Mouse (Mus musculus) thymus, postnatal 10 days (tissue): ENCODE results near the gene Inpp5a.

Source experiments
- DNase-seq, 2 experiments: peaks; one replicate each; pipeline ENCODE4 v3.0.0; 2021; ENCODE audit warnings: low spot score in 2 of 2

Inpp5a gene

DNA sequence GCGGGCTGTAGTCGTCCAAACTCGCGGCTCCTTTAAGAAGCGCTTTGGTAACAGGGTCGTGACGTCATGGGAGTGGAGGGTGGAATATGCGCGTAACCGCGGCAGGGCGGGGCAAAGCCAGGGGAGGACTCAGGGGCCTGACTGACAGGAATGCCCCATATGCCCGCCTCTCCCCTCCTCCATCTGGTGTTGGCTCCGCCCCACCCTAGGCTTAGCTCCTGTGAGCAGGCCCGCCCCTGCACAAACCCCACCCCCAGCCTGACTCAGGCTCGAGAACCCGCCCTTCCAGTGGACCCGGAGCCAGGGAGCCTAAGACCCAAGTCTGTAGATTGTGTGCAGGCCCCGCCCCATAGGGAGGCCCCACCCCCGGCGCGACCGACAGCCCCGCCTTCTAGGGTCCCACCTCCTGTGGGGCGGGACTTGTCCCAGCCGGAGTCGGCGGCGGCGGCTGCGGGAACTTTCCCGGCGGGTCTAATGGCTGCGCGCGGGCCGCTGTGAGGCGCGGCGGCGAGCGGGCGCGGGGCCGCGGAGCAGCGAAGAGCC, at the start of gene Inpp5a:
Gene Inpp5a (plus strand): TSS at position 440 of the 543 bp plus-strand sequence.
- DNase-seq = peak; percentile 98 to 99

DNA sequence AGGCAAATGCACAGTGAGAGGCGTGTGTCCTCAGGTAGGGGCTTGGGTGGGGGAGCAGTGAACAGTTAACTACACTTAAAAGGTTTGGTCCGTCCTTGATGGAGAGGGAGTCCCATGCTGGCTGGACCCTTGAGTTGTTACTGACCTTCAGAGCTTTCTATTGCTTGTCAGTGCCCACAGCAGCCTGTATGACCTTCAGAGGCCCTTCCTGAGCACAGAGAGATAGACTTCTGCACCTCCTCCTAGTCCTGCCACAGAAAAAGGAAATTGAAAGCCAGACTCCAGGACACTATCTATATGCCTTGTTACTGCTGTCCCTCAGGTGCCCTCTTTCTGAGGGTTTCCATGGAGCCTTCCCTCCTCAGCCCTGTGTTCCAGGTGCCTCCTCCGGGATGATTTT, 49.7 kb upstream of the Inpp5a start:
- no peak for DNase-seq

DNA sequence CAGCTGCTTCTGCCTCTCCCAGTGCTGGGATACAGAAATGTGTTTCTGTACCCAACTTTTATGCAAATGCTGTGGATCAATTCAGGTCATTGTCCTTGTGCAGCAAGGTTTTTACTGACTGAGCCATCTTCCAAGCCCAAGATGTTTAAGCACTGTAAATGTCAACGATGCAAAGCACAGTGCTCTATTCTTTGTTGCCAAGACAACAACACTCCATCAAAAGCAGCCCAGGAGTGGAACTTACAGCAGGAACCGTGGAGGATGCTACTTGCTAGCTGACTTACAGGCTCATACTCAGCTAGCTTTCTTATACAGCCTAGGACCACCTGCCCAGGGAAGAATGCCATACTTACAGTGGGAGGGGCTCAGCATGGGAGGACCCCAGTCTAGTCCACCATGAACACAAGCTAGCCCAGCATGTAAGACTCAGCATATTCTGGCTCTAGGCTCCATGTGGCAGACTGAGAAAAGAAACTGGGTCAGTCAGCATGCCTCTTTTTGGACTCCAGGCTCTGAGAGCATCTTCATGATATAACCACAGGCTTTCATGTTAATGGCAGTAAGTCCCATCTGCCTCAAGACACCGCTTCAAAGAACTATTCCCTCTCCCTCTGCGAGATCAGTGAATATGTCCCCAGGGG, 47.8 kb upstream of the Inpp5a start:
- no peak for DNase-seq

GRCm38 (mm10) chr7:139342809-139343208, 46.1 kb upstream of the Inpp5a start:
- DNase-seq = no peak

DNA sequence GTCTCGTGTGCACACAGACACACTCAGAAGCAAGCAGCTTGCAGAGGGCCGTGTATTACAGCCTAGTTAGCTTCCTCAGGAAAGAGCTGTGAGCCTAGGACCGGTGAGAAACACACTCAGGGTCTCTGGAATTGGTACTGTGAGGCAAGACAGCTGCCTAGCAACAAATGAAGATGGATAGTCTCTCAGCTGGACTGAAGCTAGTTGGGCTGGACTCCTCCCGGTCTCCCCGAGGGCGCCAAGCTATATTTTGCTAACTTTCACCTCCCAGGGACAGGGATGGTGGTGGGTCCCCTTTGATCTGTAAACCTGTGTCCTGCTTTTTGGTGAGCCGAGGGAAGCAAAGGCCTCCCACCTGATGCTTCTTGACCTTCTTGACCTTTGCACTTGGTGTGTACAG, 41.9 kb upstream of the Inpp5a start:
- DNase-seq = no peak

GRCm38 (mm10) chr7:139350606-139351005, 38.3 kb upstream of the Inpp5a start:
- DNase-seq = no peak

DNA sequence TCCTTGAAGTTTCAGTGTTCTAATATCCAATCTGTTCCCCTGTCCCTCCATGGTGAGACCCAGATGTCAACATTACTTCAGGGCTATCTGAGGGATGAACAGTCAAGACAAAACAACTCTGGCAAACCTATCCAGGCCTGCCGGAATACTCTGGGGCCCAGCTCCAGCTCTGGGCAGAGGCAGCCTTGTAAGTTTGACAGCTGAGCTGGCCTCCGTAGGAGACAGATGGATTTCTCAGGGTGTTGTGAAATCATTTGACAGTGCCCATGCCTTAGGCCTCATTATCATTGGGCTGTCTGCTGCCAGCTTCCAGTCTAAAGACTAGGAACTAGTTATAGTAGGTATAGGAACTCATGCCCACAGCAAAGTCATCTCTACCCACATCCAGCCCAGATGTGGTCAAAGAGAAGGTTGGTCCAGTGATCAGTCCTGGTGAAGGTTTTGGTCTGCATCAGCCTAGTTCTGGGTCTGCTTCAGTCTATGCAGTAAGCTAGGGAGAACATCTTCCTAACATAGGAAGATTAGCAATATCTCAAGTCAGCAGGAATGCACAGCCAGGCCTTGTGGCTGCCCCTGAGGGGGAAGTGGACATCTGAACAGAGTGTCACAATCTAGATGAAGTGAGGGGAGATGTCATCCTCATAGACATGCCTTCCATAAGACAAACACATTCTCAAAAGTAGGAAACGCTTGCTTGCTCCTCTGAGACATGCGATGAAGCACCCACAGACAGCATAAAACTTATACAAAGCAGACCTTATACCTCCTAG, 34.4 kb upstream of the Inpp5a start:
- DNase-seq = no peak

- no peak for DNase-seq
Measured at GRCm38 (mm10) chr7:139357043-139357442, 31.9 kb upstream of the Inpp5a start.

- DNase-seq = no peak
Measured at GRCm38 (mm10) chr7:139359906-139360305, 29.0 kb upstream of the Inpp5a start.

- DNase-seq = no peak
Measured at GRCm38 (mm10) chr7:139360890-139361559, 27.9 kb upstream of the Inpp5a start.

- no peak for DNase-seq
Measured at GRCm38 (mm10) chr7:139361799-139362198, 27.1 kb upstream of the Inpp5a start.

DNA sequence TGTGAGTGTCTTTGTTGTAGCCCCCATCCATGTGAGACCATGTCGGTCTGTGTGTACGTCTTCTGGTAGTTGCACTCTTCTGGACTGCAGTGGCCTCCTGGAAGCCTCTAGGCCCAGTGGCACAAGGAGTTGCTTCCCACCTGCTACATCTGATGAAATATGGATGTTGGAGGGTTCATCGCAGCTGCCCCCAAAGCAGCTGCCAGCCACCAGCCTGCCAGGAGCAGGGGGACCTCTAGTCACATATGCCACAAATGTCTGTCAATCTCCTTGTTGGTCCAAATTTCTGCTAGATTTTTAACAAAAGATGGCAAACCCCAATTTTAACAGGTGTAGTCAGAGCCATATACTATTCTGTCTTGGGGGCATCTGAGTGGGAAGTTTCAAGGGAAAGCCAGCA, 26.4 kb upstream of the Inpp5a start:
- DNase-seq = no peak

GRCm38 (mm10) chr7:139363281-139364004, 25.5 kb upstream of the Inpp5a start:
- DNase-seq = no peak

DNA sequence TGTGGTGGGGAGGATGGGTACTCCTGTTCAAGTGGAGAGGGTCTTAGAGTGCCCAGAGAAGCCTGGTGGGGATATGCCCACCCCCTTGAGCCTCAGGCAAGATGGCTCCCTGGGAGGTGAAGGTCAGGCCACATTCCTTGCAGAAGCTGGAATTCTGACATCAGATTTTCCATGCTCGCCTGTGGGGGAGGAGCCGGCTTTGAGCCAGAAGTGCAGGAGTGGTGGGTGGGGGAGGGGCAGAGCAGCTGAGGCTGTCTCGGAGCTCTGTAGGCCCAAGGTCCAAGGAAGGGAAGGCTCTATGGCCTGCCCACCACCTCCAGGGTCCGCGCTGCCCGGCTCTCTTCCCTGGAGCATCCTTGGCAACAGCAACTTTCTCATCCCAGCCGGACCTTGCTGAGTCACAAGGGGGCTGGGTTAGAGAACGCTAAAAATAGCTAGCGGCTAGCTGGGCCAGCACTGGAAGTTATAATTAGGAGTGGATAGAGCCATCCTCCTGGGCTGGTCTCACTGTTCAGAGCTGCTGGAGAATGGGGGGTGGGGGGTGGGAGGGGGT, 24.8 kb upstream of the Inpp5a start:
- DNase-seq = no peak

DNA sequence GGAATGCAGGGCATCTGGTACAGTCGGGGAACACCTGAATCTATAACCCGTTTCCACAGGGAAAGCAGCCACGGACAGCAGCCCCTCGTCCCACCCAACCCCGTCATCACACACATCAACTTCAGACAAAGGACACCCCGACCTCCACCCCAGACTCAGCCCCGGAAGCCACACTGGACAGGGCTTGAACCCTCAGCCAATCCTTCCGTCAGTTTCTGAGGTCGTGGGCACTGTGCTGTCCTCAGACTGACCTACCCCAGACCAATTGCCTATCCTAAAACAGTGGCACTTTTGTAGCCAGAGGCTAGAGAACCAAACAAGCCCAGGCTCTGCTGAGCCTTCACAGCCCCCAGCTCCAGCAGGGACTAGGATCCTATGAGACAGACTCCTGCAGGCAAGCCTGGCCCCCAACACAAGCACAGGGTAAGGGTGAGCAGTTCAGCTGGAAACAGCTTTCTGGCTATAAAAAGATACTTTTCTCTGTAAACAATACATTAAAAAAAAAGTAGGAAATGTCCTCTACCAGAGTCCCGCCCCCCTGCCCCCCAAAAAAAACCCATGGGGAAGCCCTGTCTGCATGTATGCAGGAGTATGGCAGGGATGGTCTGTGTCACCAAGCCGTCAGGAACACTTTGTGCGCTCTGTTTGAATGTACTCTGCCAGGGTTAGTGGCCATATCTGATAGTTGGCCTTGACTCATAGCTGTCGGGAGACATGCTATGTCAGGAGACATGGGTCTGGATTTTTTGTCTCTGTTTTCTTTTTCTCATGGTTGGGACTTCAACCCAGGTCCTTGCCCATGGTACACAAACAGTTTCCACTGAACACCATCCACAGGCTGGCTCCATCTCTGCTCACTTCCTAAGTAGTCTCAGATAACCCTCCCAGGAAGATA, 23.7 kb upstream of the Inpp5a start:
- DNase-seq = no peak

- DNase-seq = no peak
Measured at GRCm38 (mm10) chr7:139366131-139366530, 22.8 kb upstream of the Inpp5a start.

DNA sequence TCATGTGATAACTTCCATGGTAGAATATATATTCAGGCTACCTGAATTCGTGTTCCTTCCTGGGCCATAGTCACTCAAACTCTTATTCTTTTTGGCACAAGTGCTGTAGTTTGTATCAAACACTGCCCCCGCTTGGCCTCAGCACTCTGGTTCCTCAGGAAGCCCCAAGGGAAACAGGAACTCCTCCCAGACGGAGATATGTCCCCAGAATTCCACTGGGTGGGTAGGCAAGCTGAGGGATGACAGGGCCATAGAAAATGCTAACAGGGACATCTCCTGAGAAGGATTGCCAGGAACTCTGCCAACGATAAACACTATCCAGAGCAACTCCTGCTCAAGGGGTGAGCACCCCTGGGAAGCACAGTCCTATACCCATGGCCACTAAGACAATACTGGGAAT, 22.4 kb upstream of the Inpp5a start:
- DNase-seq = no peak

GRCm38 (mm10) chr7:139368218-139368617, 20.7 kb upstream of the Inpp5a start:
- no peak for DNase-seq

DNA sequence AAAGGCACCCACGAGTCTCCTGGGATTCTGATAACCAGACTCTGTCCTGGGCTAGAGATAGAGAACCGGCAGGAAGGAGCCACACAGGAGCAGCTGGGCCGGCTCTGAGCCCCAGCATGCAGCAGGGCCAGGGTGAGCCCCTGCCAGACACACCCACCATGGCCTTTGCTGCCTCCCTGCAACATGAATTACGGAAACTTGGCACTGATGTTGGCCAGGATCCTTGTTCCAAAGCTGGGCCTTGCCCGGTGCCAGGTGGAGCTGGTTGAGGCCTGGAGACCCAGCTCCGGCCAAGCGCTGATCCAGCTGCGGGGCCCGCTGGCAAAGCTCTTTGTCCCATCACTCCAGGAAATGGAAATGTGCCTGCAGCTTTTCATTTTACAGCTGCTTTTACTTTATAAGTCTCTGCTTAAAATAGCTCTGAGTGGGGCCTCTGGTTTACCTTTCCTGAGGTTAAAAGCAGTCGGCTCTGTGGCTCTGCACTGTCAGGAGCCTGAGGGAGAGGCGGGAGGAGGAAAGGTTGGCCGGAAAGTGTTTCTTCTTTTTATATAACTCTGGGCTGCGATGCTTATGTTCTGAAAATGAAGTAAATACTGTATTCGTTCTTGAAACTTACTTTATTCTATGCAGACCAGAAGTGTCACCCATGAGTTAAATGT, 20.1 kb upstream of the Inpp5a start:
- peak in 1 of 2 experiments; percentile 18 for DNase-seq

GRCm38 (mm10) chr7:139369501-139370088, 19.3 kb upstream of the Inpp5a start:
- DNase-seq = no peak
